Mouse (Mus musculus) liver, embryonic 14.5 days (tissue): Measurements from ENCODE around the gene Golga7b.

Experiments used
- CTCF ChIP-seq: IDR thresholded peaks from 2 replicates; pipeline ENCODE4 v1.5.1; 2016; ENCODE audit warnings: antibody characterized with exemption, low read depth, control low read depth
- EP300 ChIP-seq: IDR thresholded peaks from 2 replicates; pipeline ENCODE4 v1.6.1; 2016; ENCODE audit warnings: antibody characterized with exemption, low read depth

- TF ChIP-seq CTCF (no peak), EP300 (no peak)
These were observed 8.6 kb downstream of the Golga7b start for GRCm38 (mm10) chr19:42255784-42256610.
